Mouse (Mus musculus) thymus, postnatal 25 days (tissue): Measurements from ENCODE around the gene Tbc1d1.
"Not testable (repeated sequence)": the region's sequence is repeated elsewhere in the genome, so short reads cannot be mapped to it uniquely, and the experiment has no call there.

Experiments
- DNase-seq: peaks from one replicate; pipeline ENCODE4 v3.0.0; 2022

The Tbc1d1 gene

DNA sequence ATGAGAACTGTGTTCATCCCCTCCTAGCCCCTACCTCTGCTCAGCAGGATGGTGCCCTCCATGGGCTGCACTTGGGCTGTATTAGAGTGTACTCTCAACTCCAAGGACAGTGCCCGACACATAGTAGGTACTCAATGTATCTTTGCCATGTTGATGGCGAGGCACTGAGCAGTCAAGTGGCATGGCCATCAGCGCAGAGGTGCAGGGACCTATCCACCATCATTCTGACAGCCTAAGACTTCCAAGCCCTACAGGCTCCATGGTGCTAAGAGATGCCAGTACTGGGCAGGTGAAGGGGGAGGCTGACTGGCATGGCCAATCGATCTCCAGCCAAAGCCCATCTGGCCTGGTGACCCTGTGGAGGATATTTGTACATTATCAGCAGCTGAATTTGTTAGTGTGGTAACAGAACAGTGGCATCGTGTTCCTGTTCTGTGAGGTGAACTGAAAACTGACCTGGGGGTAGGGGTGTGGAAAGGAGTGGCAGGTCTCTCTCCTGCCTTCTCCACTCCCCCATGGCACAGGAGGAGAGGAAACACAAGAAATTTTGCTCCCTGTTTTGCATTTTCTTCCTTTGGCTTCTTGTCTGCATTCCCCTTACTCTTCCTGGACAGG, 169.7 kb downstream of the Tbc1d1 start:
- DNase-seq, result no peak

GRCm38 (mm10) chr5:64326427-64327181, 170.5 kb downstream of the Tbc1d1 start:
- DNase-seq, result no peak

DNA sequence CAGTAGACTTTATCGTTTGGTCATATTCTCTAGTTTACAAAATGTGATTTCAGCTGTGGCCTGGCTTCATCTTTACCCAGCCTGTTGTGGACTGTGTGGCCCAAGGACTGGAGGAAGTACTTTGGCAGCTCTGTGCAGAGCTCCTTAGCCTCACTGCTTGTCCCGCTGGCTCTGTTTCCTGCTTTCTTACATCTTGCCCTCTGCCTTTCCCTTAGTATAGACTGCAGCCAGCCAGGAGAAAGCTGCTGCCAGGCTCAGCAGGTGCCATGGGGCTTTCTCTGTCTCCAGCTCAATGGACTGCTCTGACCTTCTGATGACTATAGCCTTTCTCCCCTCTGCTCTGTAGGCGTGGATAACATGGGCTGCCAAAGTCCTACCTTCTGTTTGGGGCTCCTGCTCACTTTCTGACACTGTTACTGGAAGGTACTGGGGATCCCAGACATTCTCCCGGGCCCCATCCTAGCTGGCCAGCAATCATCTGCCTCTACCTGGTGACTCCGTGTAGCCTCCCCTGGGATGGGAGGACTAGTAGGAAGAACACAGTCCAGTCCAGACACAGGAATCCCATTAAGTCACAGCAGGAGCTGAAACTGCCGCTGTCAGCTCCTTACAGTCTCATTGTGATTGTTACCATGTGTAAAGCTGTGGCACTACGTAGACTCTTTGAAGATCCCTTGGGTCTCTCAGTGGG, 171.3 kb downstream of the Tbc1d1 start:
- no peak for DNase-seq

DNA sequence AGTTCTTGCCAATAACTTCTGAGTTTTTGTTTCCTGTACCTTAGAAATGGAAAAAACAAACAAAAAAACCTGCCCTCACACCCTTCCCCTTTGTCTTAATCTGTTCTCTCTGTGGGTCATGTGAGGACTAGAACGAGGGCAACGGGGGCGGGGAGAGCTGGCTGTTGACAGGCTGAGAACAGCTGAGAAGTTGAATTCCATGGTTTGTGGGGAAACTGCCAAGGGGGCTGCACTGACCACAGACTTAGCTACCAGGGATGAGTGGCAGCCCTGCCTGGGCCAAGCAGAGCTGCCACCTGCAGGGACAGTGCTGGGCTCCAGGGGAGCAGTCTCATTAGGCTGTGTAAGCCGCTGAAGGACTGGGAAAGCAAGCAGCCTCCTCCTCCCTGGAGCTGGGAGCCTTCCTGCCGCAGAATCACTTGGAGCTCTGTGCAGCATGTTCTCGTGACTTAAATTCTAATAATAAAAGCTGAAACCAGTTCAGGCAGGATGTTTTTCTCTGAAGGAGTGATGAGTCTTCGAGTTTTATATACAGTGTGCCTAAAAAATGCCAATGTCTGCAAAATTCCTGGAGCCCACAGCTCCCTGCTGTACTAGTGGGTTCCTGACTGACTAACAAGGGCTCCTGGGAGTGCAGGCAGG, 180.8 kb downstream of the Tbc1d1 start:
- peak; percentile 21 for DNase-seq

DNA sequence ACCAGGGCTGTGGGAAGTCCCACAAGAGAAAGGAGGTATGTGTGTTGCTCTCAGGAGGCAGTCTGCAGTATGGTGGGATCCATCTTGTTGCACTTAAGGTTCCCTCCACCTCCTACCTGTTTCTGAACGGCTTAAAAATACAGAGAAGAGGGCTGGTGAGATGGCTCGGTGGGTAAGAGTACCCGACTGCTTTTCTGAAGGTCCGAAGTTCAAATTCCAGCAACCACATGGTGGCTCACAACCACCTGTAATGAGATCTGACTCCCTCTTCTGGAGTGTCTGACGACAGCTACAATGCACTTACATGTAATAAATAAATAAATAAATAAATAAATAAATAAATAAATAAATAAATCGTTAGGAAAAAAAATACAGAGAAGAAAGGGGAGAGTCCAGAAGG, 182.7 kb downstream of the Tbc1d1 start:
- DNase-seq, result not testable (repeated sequence)

DNA sequence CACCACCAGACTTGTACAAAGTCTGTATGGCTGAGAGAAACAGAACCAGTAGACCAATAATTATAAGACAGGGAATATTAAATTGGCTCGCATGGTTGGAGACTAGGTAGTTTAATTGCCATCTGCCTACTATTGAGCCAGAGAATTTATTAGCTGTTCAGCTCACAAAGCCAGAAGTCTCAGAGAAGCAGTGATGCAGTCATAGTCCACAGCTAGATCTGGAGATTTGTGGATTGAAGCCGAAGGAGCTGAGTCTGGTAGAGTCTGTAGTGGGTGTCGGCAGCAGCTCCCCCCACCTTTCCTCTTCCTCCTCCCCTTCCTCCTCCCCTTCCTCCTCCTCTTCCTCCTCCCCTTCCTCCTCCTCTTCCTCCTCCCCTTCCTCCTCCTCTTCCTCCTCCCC, 184.3 kb downstream of the Tbc1d1 start:
- no peak for DNase-seq

- no peak for DNase-seq
Observed at GRCm38 (mm10) chr5:64341671-64342070, 185.6 kb downstream of the Tbc1d1 start.

DNA sequence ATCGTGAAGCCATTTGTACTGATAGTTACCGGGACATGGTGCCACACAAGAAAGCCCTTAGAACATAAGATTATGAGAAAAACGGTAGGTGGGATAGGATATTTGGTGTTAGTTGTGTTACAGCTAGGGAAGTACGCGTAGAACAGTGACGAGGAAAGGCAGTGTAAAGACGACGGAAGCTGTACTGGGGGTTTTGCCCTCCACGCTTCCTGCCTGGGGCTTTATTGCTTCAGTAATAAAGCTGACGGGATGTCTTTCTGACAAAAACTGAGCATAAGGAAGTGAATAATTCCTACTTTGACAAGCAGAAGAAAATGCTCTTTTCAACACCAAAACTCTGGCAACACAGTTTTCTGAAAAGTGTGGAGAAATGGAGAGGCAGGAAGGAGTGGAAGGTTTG, 186.0 kb downstream of the Tbc1d1 start:
- peak; percentile 27 for DNase-seq

DNA sequence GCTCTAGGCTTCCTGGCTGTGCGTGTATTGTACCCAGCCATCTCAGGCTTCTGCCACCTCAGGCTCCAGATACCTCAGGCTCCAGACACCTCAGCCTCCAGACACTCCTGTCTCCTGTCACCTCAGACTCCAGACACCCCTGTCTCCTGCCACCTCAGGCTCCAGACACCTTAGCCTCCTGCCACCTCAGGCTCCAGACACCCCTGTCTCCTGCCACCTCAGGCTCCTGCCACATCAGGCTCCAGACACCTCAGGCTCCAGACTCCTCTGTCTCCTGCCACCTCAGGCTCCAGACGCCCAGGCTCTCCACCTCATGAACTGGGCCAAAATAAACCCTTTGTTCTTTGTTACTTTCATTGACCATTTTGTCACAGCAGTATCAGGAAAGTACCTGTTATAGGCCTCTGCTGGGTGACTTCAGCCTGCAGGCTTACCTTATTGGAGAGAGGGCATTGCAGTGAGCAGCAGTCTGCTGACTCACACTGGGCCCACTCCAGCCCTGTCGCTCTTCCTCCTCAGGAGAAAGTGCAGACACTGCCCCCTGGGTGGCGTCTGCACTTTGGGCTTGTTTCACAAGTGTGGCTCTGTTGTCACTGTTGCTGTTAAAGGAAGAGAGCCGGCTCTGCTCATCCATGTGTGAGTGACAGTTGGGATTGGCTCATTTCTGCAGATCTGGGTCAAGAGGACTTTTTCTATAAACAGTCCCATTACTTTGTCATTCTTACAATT, 188.0 kb downstream of the Tbc1d1 start:
- no peak for DNase-seq

GRCm38 (mm10) chr5:64345181-64345735, 189.2 kb downstream of the Tbc1d1 start:
- DNase-seq, result no peak

- DNase-seq, result no peak
Observed at GRCm38 (mm10) chr5:64345761-64346160, 189.7 kb downstream of the Tbc1d1 start.

GRCm38 (mm10) chr5:64346343-64346885, 190.3 kb downstream of the Tbc1d1 start:
- DNase-seq, result no peak

- DNase-seq, result no peak
Observed at GRCm38 (mm10) chr5:64348166-64348565, 192.1 kb downstream of the Tbc1d1 start.

GRCm38 (mm10) chr5:64348780-64349179, 192.7 kb downstream of the Tbc1d1 start:
- DNase-seq, result no peak

DNA sequence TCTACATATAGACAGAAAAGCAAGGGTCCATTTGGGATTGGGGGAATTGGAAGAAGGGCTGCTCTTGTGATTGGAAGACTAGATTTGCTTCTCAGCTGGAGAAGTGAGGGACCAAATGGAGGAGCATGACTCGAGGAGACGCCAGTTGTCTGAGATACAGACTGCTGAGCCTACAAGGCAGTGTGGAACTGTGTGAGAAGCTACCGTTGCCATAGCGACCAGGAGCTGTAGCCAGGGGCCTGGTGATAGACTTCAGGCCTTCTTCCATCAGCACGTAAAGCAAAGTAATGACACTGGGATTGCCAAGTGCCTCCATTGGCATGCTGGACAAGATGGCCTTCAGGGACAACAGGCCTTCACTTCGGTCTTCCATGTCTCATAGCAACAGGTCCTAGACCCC, 195.9 kb downstream of the Tbc1d1 start:
- no peak for DNase-seq

GRCm38 (mm10) chr5:64358639-64359584, 202.8 kb downstream of the Tbc1d1 start:
- no peak for DNase-seq

DNA sequence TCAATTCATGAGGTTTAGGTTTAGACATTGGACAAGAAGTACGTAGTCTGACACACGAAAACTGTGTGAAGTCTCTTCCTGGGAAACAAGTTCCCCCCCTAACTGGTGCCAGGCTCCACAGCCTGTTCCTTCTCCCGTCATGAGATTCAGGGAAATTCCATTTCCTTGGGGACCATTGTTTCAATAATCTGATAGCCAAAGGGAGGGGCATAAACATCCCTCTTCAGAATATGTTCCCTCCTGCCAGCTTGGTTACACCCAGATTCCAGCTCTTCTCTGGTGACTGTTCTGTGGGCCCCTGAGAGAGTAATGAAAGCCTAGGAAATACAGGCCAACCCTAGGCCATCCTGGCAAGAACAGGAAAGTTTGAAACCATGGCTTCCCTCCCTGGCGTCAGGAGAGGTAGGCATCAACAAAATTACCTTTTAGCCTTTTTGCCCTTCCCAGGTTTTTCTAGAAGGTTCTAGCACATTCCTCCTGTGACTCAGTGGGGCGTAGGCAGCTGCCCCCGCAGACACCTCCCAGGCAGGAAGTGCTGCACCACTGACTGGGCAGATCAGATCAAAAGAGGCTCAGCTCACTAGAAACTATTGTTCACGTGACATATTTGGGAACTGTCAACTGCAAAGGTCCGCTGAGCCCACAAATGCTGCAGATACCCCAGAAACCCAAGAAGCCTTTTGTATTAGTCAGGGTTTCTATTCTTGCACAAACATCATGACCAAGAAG, 204.2 kb downstream of the Tbc1d1 start:
- DNase-seq, result peak; percentile 39

GRCm38 (mm10) chr5:64360876-64361268, 204.8 kb downstream of the Tbc1d1 start:
- DNase-seq, result not testable (repeated sequence)

DNA sequence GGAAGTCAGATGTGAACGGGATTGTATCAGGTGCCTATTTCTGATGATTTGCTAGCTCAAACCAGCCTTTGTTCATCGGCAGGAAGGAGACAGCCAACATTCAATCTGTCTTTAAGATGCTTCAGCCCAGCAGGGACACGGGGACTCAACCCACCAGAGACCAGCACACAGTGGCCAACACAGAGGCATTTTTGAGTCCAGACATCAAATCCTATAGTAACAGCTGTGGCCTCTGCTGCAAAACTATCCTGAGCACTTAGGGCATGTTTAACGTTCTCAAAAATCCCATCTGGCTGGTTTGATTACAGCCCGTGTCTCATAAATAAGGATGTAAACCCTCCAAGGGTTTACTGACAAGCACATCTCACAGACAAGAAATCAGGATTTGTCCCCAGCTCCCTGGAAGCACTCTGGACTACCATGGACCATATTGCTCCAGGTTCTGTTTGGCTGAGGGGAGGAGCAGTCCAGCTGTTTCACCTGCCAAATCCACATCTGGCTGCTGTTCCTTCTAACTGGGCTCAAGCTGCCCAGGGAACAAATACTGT, 207.8 kb downstream of the Tbc1d1 start:
- no peak for DNase-seq
